Mouse (Mus musculus) testis, postnatal 14 days (tissue): ENCODE measurements around the gene Cacng8.

Experiments used
- DNase-seq: peaks from one replicate; pipeline ENCODE4 v3.0.0; 2021; ENCODE audit warnings: low spot score

The Cacng8 gene

GRCm38 (mm10) chr7:3432066-3432465, 41.6 kb downstream of the Cacng8 start:
- no peak for DNase-seq

GRCm38 (mm10) chr7:3437941-3438340, 47.5 kb downstream of the Cacng8 start:
- DNase-seq, result no peak

- no peak for DNase-seq
Observed at GRCm38 (mm10) chr7:3439984-3440383, 49.5 kb downstream of the Cacng8 start.

GRCm38 (mm10) chr7:3440526-3440925, 50.0 kb downstream of the Cacng8 start:
- DNase-seq, result no peak

GRCm38 (mm10) chr7:3442476-3443062, 52.1 kb downstream of the Cacng8 start:
- no peak for DNase-seq

GRCm38 (mm10) chr7:3444678-3445077, 54.2 kb downstream of the Cacng8 start:
- DNase-seq, result no peak

- DNase-seq, result no peak
Observed at GRCm38 (mm10) chr7:3446584-3446983, 56.1 kb downstream of the Cacng8 start.

GRCm38 (mm10) chr7:3447026-3447425, 56.5 kb downstream of the Cacng8 start:
- no peak for DNase-seq

- DNase-seq, result peak; percentile 73
Observed at GRCm38 (mm10) chr7:3448737-3449454, 58.4 kb downstream of the Cacng8 start.

GRCm38 (mm10) chr7:3450671-3451070, 60.2 kb downstream of the Cacng8 start:
- no peak for DNase-seq

- DNase-seq, result no peak
Observed at GRCm38 (mm10) chr7:3451161-3451560, 60.7 kb downstream of the Cacng8 start.

GRCm38 (mm10) chr7:3452821-3453485, 62.5 kb downstream of the Cacng8 start:
- DNase-seq, result no peak

- DNase-seq, result no peak
Observed at GRCm38 (mm10) chr7:3453486-3454183, 63.2 kb downstream of the Cacng8 start.

- DNase-seq, result no peak
Observed at GRCm38 (mm10) chr7:3457111-3457840, 66.8 kb downstream of the Cacng8 start.

GRCm38 (mm10) chr7:3457841-3458217, 67.3 kb downstream of the Cacng8 start:
- no peak for DNase-seq

- DNase-seq, result no peak
Observed at GRCm38 (mm10) chr7:3460261-3460660, 69.8 kb downstream of the Cacng8 start.

GRCm38 (mm10) chr7:3463306-3463705, 72.8 kb downstream of the Cacng8 start:
- DNase-seq, result no peak
